ENCODE assay signal across 9 mouse cellular contexts in the genomic region with DNA sequence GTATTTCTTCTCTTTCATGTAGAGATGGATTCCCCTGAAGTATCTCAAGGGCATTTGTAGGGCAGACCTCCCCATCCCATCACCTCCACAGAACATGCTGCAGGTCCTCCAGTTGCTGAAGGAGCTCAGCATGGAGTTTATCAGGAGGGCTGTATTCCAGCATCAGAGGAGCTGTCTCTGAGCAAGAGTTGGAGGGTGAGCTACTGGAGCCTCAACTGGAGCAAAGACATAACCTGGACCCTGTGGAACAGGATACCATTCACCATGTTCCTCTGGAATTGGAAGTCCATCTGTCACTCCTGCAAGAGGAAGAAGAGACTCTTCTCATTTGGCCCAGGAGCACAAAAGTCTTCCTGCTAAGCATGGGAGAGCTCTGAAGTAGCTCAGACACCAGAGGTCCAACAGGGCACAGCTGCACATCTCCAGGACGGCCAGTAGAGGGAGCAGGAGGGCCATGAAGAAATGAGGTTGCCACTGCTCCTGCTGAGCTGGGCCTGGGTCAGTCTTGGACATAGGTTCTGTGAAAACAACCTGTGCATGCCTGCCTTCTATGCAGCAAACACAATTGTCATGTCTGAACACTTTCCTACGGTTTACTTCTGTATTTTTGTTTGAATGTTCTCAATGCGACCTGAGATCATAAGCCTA. TPM values are rescaled to one million over a fixed set of nuclear protein-coding genes. Genes with fewer than 3 reads are reported as not detected.
DNase-seq lines count a peak whose midpoint lies in the region; ATAC-seq and TF ChIP-seq lines count a peak whose summit lies in the region.
"Had no signal": no experiment of that assay in that cellular context is flagged by ENCODE, and none has a peak within 500 bp of the region (broad histone marks: within the 10 kb centered on the region; RNA-seq: fewer than 3 reads in every experiment).

No protein-coding gene starts in this region.

- no peak overlapping the region for H3K27ac ChIP-seq in forebrain, embryonic 15.5 days (replicated peaks)
- no peak overlapping the region for H3K27ac ChIP-seq in lung, embryonic 14.5 days (ENCODE audit: low read depth)
- no peak overlapping the region for H3K27ac ChIP-seq in olfactory bulb, adult 2 months (ENCODE audit: insufficient read depth, low read depth, low read length)
- H3K27ac ChIP-seq: heart, embryonic 13.5 days had no signal

- H3K27me3 ChIP-seq in G1E (ENCODE audit: insufficient read depth, low read length) = peaks cover 21% of the 10 kb centered on the region
- no peaks in the 10 kb centered on the region for H3K27me3 ChIP-seq in forebrain, embryonic 15.5 days
- H3K27me3 ChIP-seq in lung, embryonic 14.5 days (ENCODE audit: insufficient read depth, low read length) = no peaks in the 10 kb centered on the region

- peak; percentile 13 for DNase-seq in G1E (ENCODE audit: low spot score)
- peak; percentile 78 to 80 for DNase-seq in heart, postnatal 36 days
- DNase-seq in large intestine, adult 2 months (ENCODE audit: low read depth, low spot score) = peak; percentile 39
- DNase-seq in lung, embryonic 14.5 days = peak; percentile 90
- peak; percentile 53 for DNase-seq in testis, postnatal 14 days (ENCODE audit: low spot score)

- no peak overlapping the region for H3K4me3 ChIP-seq in G1E (ENCODE audit: low read depth, low read length)
- no peak overlapping the region for H3K4me3 ChIP-seq in forebrain, embryonic 15.5 days
- H3K4me3 ChIP-seq in lung, embryonic 14.5 days (ENCODE audit: low read depth, low read length) = no peak overlapping the region
- H3K4me3 ChIP-seq in olfactory bulb, adult 2 months (ENCODE audit: insufficient read depth, low read depth, low read length) = no peak overlapping the region
- H3K4me3 ChIP-seq: heart, embryonic 13.5 days had no signal

- no peaks in the 10 kb centered on the region for H3K36me3 ChIP-seq in G1E (replicated peaks)
- no peaks in the 10 kb centered on the region for H3K36me3 ChIP-seq in forebrain, embryonic 15.5 days
- no peaks in the 10 kb centered on the region for H3K36me3 ChIP-seq in lung, embryonic 14.5 days (ENCODE audit: insufficient read depth)
- H3K36me3 ChIP-seq: heart, embryonic 13.5 days had no signal

- WGBS in forebrain, embryonic 15.5 days = 29% methylated on average over 3 of the region's 3 CpGs
- 24% methylated on average over 3 of the region's 3 CpGs for WGBS in large intestine, adult 2 months
- WGBS in lung, embryonic 14.5 days = 22% methylated on average over 3 of the region's 3 CpGs
- 30% methylated on average over 3 of the region's 3 CpGs for WGBS in olfactory bulb, adult 2 months

- no peak overlapping the region for H3K4me2 ChIP-seq in forebrain, embryonic 15.5 days (replicated peaks)
- no peak overlapping the region for H3K4me2 ChIP-seq in lung, embryonic 14.5 days
- H3K4me2 ChIP-seq: heart, embryonic 13.5 days had no signal

- intact Hi-C loops in heart, postnatal 36 days (cut with DNase I) = loop anchor here (1.0 kb wide), 1 partner anchor 31 kb away; no protein-coding TSS in a partner anchor

- no peaks in the 10 kb centered on the region for H3K9me3 ChIP-seq in G1E (replicated peaks)
- no peaks in the 10 kb centered on the region for H3K9me3 ChIP-seq in forebrain, embryonic 15.5 days
- no peaks in the 10 kb centered on the region for H3K9me3 ChIP-seq in lung, embryonic 14.5 days (ENCODE audit: low read depth, low read length)
- H3K9me3 ChIP-seq: heart, embryonic 13.5 days had no signal

- TF ChIP-seq CTCF in G1E (IDR thresholded peaks at IDR 0.05; ENCODE audit: low read depth, low read length) = peak; percentile 99
- peak; percentile 99 for TF ChIP-seq CTCF in lung, embryonic 14.5 days (IDR thresholded peaks at IDR 0.05; ENCODE audit: low read depth)
- TF ChIP-seq CTCF in olfactory bulb, adult 2 months (IDR thresholded peaks at IDR 0.05; ENCODE audit: insufficient read depth, low read depth, low read length) = peak; percentile 92

- TF ChIP-seq POLR2A in olfactory bulb, adult 2 months (IDR thresholded peaks at IDR 0.05; ENCODE audit: insufficient read depth, low read depth, low read length) = no peak

- ATAC-seq in G1E (ENCODE audit: extremely low read depth, insufficient number of reproducible peaks, low FRiP score, poor library complexity, severe bottlenecking) = peak; percentile 72
- peak; percentile 87 for ATAC-seq in cerebellum, adult (ENCODE audit: insufficient number of reproducible peaks, low FRiP score, low TSS enrichment)
- peak; percentile 87 for ATAC-seq in forebrain, embryonic 15.5 days (replicated peaks)
- peak; percentile 89 for ATAC-seq in lung, embryonic 14.5 days (ENCODE audit: insufficient read depth)

- H3K4me1 ChIP-seq in G1E (ENCODE audit: insufficient read depth, low read depth, low read length) = no peaks in the 10 kb centered on the region
- no peaks in the 10 kb centered on the region for H3K4me1 ChIP-seq in forebrain, embryonic 15.5 days
- H3K4me1 ChIP-seq in lung, embryonic 14.5 days (ENCODE audit: insufficient read depth) = no peaks in the 10 kb centered on the region
- H3K4me1 ChIP-seq in olfactory bulb, adult 2 months (ENCODE audit: control insufficient read depth, insufficient read depth, low read length) = no peaks in the 10 kb centered on the region
- H3K4me1 ChIP-seq: heart, embryonic 13.5 days had no signal

- no peak overlapping the region for H3K9ac ChIP-seq in forebrain, embryonic 15.5 days (replicated peaks)
- H3K9ac ChIP-seq in lung, embryonic 14.5 days = no peak overlapping the region
- H3K9ac ChIP-seq: heart, embryonic 13.5 days had no signal

RNA-seq across cellular contexts. Expression of a gene that starts 5.2 kb away (rescaled TPM):
- total RNA-seq in G1E (2014; fragmentation: Nextera tagmentation) (not detected in 2 replicates), G1E (2017) (not detected in 2 replicates)
- polyA plus RNA-seq in G1E (2012) = not detected in 2 replicates
- polyA plus RNA-seq in forebrain, embryonic 15.5 days (2015; fragmentation: Nextera tagmentation; extraction: Ambion mirVana) = not detected in 2 replicates
- not detected for total RNA-seq in heart, postnatal 36 days (2021)
- not detected in 2 replicates for polyA plus RNA-seq in large intestine, adult 2 months (2012; rRNA removed)
- not detected in 2 replicates for polyA plus RNA-seq in lung, embryonic 14.5 days (2014; fragmentation: Nextera tagmentation; extraction: Ambion mirVana)
- polyA plus RNA-seq in olfactory bulb, adult 2 months (2012; ENCODE audit: insufficient read depth, insufficient read length, low replicate concordance, missing spikeins) = not detected in 2 replicates
- polyA plus RNA-seq: heart, embryonic 13.5 days had no signal

RNA-seq across cellular contexts. Expression of a gene that starts 12.6 kb away (rescaled TPM):
- total RNA-seq in G1E (2014; fragmentation: Nextera tagmentation) (not detected in 2 replicates), G1E (2017) (not detected in 2 replicates)
- not detected in 2 replicates for polyA plus RNA-seq in G1E (2012)
- not detected in 2 replicates for polyA plus RNA-seq in forebrain, embryonic 15.5 days (2015; fragmentation: Nextera tagmentation; extraction: Ambion mirVana)
- not detected for total RNA-seq in heart, postnatal 36 days (2021)
- not detected in 2 replicates for polyA plus RNA-seq in large intestine, adult 2 months (2012; rRNA removed)
- polyA plus RNA-seq in lung, embryonic 14.5 days (2014; fragmentation: Nextera tagmentation; extraction: Ambion mirVana) = not detected in 2 replicates
- not detected in 2 replicates for polyA plus RNA-seq in olfactory bulb, adult 2 months (2012; ENCODE audit: insufficient read depth, insufficient read length, low replicate concordance, missing spikeins)
- polyA plus RNA-seq: heart, embryonic 13.5 days had no signal

RNA-seq across cellular contexts. Expression of a gene that starts 19.6 kb away (rescaled TPM):
- total RNA-seq in G1E (2014; fragmentation: Nextera tagmentation) (not detected in 2 replicates), G1E (2017) (not detected in 2 replicates)
- polyA plus RNA-seq in G1E (2012) = not detected in 2 replicates
- polyA plus RNA-seq in forebrain, embryonic 15.5 days (2015; fragmentation: Nextera tagmentation; extraction: Ambion mirVana) = not detected in 2 replicates
- total RNA-seq in heart, postnatal 36 days (2021) = not detected
- polyA plus RNA-seq in large intestine, adult 2 months (2012; rRNA removed) = not detected in 2 replicates
- polyA plus RNA-seq in lung, embryonic 14.5 days (2014; fragmentation: Nextera tagmentation; extraction: Ambion mirVana) = not detected in 2 replicates
- not detected in 2 replicates for polyA plus RNA-seq in olfactory bulb, adult 2 months (2012; ENCODE audit: insufficient read depth, insufficient read length, low replicate concordance, missing spikeins)
- polyA plus RNA-seq: heart, embryonic 13.5 days had no signal

RNA-seq across cellular contexts. Expression of a gene that starts 25.2 kb away (rescaled TPM):
- total RNA-seq in G1E (2014; fragmentation: Nextera tagmentation) (not detected in 2 replicates), G1E (2017) (0.33 and 0.46 TPM in 2 replicates)
- polyA plus RNA-seq in G1E (2012) = 0.08 and 0.22 TPM in 2 replicates
- 1.6 and 2.3 TPM in 2 replicates for polyA plus RNA-seq in forebrain, embryonic 15.5 days (2015; fragmentation: Nextera tagmentation; extraction: Ambion mirVana)
- under 1 TPM; 0.39 to 0.43 TPM for total RNA-seq in heart, postnatal 36 days (2021)
- 0.15 and 0.21 TPM in 2 replicates for polyA plus RNA-seq in large intestine, adult 2 months (2012; rRNA removed)
- 1.1 TPM in 2 replicates for polyA plus RNA-seq in lung, embryonic 14.5 days (2014; fragmentation: Nextera tagmentation; extraction: Ambion mirVana)
- not detected in 2 replicates for polyA plus RNA-seq in olfactory bulb, adult 2 months (2012; ENCODE audit: insufficient read depth, insufficient read length, low replicate concordance, missing spikeins)

RNA-seq across cellular contexts. Expression of a gene that starts 25.9 kb away (rescaled TPM):
- total RNA-seq in G1E (2014; fragmentation: Nextera tagmentation) = 63.5 and 64.7 TPM in 2 replicates
- total RNA-seq in G1E (2017) = 95.4 and 115 TPM in 2 replicates
- polyA plus RNA-seq in G1E (2012) = 5.6 and 6.3 TPM in 2 replicates
- 117 and 128 TPM in 2 replicates for polyA plus RNA-seq in forebrain, embryonic 15.5 days (2015; fragmentation: Nextera tagmentation; extraction: Ambion mirVana)
- total RNA-seq in heart, postnatal 36 days (2021) = 10 to 100 TPM; 69.3 to 71.1 TPM
- 7.2 and 12.3 TPM in 2 replicates for polyA plus RNA-seq in large intestine, adult 2 months (2012; rRNA removed)
- polyA plus RNA-seq in lung, embryonic 14.5 days (2014; fragmentation: Nextera tagmentation; extraction: Ambion mirVana) = 117 TPM in 2 replicates
- not detected in 2 replicates for polyA plus RNA-seq in olfactory bulb, adult 2 months (2012; ENCODE audit: insufficient read depth, insufficient read length, low replicate concordance, missing spikeins)

Comparison
In these comparisons a context has a peak if more than half of its experiments do, and no peak if none do; other contexts are left out.
1. DNase-seq: peak in every context shown above with its lines; median percentile 90 in lung, embryonic 14.5 days; 79 in heart, postnatal 36 days; 53 in testis, postnatal 14 days; 39 in large intestine, adult 2 months; 13 in G1E.